Mouse (Mus musculus): ENCODE measurements around the gene Gria3. TPM values are rescaled to one million over a fixed set of nuclear protein-coding genes. Genes with fewer than 3 reads are reported as not detected.
A peak's percentile ranks its signal among the peaks of the same experiment; 100 is the strongest.

Gene Gria3
- total RNA-seq, 2 experiments from 2014 or later, result 213 to 223 TPM

DNA sequence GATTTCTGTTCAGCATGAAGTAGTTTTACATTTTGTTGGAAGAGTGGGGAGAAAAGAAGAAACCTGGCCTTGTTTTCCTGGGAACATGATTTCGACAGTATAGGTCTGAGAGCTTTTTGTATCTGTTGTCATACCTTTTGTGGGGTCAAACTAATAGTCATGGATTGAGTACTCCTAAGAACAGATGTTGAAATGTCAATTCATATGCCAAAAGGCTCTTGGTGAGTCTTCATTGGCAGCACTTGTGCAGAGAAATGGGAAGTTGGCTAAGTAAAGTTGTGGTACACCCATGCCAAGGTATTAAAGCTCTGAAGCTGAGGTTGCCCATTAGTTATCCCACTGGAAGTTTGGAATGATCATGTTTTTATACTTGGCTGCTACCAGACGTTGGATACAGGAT lies 135.2 kb downstream of the Gria3 start:
- no peak for DNase-seq (ENCODE audit: low spot score in 2 of 2)
- intact Hi-C loops (cut with DNase I), result no loop called here

DNA sequence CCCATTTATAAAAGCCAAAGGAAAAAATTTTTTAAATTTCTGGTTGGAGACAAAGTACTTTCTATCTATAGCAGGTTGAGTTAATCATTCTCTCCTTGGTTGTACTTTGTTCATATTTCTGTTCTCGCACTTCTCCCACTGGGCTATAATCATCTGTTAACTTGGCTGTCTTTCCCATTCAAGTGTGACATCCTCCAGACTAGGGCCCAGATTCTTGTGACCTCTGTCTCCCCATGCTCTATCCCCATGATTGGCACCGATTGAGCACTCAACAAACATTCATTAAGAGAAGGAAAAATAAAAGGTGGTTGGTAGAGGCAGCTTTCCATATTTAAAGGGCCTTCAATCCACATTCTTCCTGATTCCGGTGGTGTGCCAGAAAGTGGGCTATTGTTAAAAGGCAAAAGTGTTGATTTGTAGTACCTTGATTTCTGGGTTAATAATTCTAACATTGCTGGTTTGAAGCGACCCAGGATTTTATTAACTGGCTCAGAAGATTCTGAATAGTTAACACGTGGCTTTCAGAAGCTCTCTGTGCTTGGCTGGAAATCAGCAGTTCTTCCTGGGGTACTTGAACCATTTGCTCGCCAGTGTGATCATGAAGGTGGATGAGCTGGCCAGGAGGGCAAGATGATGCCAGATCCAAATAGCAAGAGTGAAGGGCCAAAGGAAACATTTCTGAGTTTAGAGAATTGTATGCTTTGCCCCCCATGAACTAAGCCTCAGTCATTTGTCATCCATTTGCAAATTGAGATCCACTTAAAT lies 161.8 kb downstream of the Gria3 start:
- intact Hi-C loops (cut with DNase I), result no loop called here

DNA sequence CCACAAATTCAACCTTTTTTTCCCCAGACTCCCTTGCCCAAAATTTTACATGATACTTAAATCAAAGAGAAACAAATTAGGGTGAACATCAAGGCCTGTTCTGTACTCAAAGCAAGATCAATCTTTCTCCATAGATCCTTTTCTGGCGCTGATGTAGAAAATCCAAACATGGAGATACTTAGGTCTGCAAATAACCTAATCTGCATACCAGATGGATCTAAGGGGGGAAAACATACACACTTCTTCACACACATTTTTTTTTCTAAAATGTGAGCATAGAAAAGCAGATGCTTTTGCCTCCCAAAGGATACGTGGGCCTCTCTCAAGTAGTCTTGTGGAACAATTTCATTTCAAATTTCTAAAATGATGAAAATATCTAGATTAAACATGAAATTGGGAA lies 164.2 kb downstream of the Gria3 start:
- DNase-seq (ENCODE audit: low spot score in 2 of 2), result peak in 1 of 2 experiments; percentile 49
- intact Hi-C loops (cut with DNase I), result no loop called here

More for the DNA sequence above, 161.8 kb downstream of the Gria3 start:
- no peak for DNase-seq (ENCODE audit: low spot score in 2 of 2)

DNA sequence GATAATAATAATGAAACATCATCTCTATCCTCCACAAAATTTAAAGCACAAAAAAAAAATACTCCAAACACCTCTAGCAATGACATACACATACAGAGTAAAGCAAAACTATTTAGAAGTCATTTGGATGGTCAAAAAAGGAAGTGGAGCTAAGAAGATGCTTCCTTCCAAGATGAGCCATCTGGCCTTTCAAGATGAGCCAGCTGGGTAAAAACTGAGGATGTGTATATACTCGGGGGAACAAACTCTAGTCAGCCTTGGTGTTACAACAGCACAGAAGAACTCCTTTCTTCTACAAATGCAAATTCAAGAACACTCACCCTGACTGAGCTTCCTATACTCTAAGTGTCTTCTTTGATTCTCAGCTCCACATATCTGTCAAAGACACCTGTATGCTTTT lies 172.4 kb downstream of the Gria3 start:
- intact Hi-C loops (cut with DNase I), result no loop called here
- DNase-seq (ENCODE audit: low spot score in 2 of 2), result peak in 1 of 2 experiments; percentile 66

DNA sequence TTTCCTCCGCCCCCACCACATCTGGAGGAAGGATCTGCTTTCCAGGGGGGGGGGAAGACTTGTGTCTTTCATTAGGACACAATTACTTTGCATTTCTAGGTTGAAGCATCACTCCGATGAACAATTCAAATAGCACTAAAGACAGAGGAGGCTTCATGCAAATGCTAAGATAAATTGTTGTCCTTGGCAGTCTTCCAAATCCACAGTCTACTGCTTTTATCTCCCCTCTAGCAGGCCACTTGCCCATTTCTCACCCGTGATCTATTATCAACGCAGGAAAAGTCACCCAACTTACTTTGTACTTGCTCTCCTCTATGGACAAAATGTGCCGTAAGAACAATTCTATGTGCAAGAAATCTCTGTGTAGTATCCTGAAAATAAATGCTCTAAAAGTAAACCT lies 178.1 kb downstream of the Gria3 start:
- DNase-seq (ENCODE audit: low spot score in 2 of 2), result no peak
- intact Hi-C loops (cut with DNase I), result no loop called here

DNA sequence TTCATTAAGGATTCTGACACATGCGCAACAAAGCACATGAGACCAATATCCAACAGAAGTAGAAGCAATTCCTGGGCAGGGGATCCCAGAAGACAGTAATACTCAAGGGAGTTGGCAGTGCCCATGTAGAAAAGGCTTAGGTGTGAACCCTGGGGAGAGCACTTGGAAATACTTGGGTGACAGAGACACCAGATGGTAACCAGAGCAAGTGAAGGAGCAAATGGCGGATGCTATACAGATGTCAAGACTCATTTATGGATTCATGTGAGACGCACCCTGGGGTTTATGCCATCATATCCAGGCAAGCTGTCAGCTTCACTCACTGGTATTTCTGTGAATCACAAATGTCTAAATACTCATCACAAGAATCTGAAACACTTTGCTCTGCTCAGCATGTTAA lies 187.0 kb downstream of the Gria3 start:
- peak in 1 of 2 experiments; percentile 33 for DNase-seq (ENCODE audit: low spot score in 2 of 2)
- intact Hi-C loops (cut with DNase I), result no loop called here

DNA sequence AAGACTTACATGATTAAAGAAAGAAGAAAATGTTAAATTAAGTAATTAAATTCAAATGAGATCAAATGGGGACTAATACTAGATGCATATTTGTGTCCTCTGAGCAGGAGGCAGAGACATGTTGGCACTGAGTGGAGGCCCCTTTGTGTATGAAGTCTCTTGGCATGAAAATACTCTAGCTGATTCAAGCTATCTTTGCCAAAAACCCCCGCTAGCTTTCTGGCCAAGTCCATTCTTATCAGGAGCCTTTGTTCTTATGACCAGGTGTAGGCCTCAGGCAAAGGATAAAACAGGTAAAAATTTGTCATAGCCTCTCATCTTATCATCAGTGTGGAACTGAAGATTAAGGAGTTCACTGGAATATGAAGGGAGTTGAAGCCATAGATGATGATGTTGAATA lies 206.5 kb downstream of the Gria3 start:
- no peak for DNase-seq (ENCODE audit: low spot score in 2 of 2)
- intact Hi-C loops (cut with DNase I), result no loop called here

DNA sequence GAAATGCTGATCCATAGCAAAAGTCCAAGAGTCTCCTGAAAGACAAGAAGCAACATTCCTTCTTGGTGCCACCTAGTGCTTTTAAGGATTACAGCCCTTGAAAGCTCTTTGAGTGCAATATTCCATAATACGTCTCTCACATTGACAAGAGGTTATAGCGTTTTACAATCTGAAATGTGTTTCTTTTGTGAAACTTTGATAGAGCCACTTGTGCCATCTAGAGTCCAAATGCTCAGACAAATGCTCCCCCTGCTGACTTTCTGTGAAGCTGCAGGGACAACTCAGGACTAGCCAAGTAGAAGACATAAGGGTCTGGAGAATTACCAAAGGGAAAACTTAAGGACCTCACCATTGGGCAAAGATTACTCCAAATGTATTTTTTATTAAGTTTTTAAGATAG lies 214.3 kb downstream of the Gria3 start:
- peak in 1 of 2 experiments; percentile 23 for DNase-seq (ENCODE audit: low spot score in 2 of 2)
- intact Hi-C loops (cut with DNase I), result no loop called here

DNA sequence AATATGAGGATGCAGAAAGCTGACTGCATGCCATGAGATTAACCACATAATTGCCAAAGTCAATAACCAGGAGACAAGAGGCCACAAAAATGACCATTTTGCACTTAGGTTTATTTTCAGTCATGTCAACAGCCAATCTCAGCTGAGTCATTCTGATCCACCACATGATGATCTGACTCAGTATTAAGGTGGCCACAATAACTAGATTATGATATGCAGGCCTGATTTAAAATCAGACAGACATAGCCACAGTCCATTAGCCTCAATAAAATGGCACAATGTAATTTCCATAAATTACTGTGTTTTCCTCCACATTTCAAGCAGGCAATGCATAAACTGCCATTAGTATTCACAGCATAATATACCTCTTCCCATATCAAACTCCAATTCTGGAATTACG lies 216.3 kb downstream of the Gria3 start:
- intact Hi-C loops (cut with DNase I), result no loop called here
- no peak for DNase-seq (ENCODE audit: low spot score in 2 of 2)

DNA sequence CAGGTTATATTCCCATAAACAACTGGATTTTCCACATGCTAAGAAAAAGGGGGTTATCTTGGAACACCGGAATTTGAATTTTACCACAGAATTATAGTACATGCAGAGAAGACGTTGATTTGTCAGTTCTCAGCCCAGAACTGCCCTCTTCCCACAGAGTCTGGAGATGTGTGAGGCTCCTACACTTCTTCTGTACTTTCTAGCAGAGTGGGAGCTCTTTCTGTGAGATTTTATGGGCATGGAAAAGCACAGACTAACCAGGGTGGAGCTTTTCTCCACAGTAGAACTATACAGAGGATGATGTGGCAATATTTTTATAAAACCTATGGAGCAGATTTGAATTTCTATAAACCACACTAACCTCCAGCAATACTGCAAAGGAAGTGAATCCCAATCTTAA lies 217.7 kb downstream of the Gria3 start:
- intact Hi-C loops (cut with DNase I), result no loop called here
- DNase-seq (ENCODE audit: low spot score in 2 of 2), result peak in 1 of 2 experiments; percentile 54

DNA sequence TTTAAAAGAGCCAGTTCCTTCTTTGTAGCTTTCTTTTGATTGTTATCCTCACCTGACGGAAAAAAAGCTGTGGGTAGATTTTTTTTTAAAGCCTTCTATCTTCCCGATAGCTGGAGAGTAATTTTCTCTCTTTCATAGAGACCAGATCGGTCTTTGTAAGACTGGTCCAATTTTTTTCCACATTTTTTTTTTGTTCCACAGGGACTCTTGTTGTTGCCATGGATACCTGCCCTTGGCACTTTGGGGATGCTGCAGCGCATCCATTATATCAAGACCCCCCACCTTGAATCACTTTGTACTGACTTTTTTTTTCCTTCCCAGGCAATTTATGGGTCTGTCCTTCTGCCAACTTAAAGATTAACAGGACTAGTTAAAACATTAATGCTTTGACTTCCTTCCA lies 232.9 kb downstream of the Gria3 start:
- DNase-seq (ENCODE audit: low spot score in 2 of 2), result no peak
- intact Hi-C loops (cut with DNase I), result loop anchor here (10.0 kb wide), 1 partner anchor 61 kb away; no protein-coding TSS in a partner anchor

DNA sequence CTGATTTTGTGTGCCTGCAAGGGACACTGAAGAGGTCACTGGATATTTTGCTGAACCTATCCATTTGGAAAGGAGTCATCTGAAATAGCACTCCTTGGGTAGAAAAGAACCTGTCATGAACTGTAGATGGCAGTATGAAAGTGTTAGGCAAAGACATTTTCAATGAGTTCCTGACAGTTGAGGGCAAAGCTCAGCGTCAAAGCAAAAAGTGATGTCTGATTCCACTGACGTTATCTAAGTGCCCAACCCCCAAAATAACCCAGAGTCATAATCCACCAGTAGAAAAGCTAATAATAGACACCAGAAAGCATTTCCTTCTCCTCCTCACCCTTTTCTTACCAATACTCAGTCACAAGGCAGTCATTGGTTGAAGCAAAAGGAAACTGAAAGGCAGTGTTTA lies 244.3 kb downstream of the Gria3 start:
- DNase-seq (ENCODE audit: low spot score in 2 of 2), result no peak
- intact Hi-C loops (cut with DNase I), result no loop called here

DNA sequence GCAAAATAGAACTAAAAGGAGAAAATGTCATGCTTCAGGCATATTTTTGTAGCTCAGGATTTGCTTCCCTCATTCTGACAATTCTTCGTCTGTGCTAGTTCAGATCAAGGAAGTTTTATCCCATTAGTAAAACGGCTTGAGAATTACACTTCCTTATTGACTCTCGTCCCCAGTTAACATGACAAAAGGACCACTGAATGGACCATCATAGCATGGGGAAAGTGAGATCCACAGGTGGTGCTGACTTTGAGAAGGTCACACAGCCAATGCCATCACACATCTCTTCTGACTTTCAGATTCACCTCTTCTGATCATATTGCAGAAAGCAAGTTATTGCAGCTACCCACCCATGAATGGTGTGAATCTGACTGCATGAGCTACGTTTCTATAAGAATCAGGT lies 257.1 kb downstream of the Gria3 start:
- no peak for DNase-seq (ENCODE audit: low spot score in 2 of 2)
- intact Hi-C loops (cut with DNase I), result no loop called here

DNA sequence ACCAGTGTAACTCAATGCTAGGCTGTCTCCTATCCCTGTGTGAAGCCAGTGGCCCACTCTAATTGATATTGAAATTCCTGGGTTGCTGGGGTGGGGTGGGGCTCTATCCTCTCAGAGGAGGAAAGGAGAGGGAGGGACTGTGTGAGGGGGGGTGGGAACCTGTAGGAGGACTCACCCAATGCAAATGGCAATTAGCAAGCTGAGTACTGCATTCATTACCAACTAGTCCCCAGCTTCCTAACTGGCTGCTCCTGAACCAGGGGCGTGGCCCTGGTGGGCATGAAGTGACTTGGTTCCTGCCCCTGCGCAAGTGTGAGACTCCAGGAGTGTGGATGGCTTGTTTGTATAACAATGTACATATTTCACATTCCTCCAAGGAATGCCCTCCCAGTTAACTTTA lies 288.2 kb downstream of the Gria3 start:
- intact Hi-C loops (cut with DNase I), result no loop called here
- no peak for DNase-seq (ENCODE audit: low spot score in 2 of 2)

DNA sequence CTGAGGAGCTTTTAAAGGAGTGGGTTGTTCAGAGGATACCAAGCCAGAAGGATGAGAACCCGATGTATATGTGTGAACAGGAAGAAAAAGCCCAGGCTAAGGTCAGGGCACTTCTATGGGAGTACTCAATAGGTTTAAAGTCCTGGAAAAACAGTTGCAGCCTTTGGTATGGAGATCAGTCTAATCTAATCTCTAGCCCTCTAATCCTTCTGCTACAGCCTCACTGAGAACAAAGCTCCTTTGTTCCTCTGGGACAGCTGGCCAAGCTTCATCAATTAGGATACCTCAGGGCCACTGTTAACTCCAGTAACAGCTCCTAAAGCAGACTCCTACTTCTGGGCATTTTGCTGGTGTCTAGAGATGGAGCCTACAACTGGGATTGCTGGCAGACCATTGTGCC lies 291.4 kb downstream of the Gria3 start:
- intact Hi-C loops (cut with DNase I), result loop anchor here (10.0 kb wide), 1 partner anchor 57 kb away; no protein-coding TSS in a partner anchor

More for the DNA sequence above, 291.4 kb downstream of the Gria3 start:
- no peak for DNase-seq (ENCODE audit: low spot score in 2 of 2)

Small RNA genes lying within 50 kb of the gene (microRNA-seq; reads per million reads assigned to microRNA genes)
- 0 reads per million in 2 experiments for gene Gm22413

Data from left cerebral cortex, postnatal 25 days (tissue).